Mouse (Mus musculus) cerebellum, adult 2 months (tissue): ENCODE measurements at regions not wholly inside any gene's neighbourhood (a gene's known extent, or its start where the extent isn't known, plus 50 kb on each side); places are given as distances from the start of the nearest gene placed in this dataset.

Experiments
- CTCF ChIP-seq: fragments of 200-500 bp; IDR thresholded peaks from 2 replicates; pipeline ENCODE4 v1.5.1; 2011; ENCODE audit warnings: low read depth, mild to moderate bottlenecking, control low read depth, low read length, moderate library complexity, borderline replicate concordance; ENCODE audit not compliant: insufficient read depth
- POLR2A ChIP-seq: fragments of 200-500 bp; IDR thresholded peaks from 2 replicates; pipeline ENCODE4 v1.6.1; 2011; ENCODE audit warnings: low read length, control low read depth, borderline replicate concordance; ENCODE audit not compliant: insufficient read depth

GRCm38 (mm10) chr5:51984966-51985365 is 205.3 kb downstream of the Dhx15 start:
- TF ChIP-seq CTCF, result no peak
- no peak for TF ChIP-seq POLR2A
